Mouse (Mus musculus): ENCODE measurements around the gene Phf5a. TPM values are rescaled to one million over a fixed set of nuclear protein-coding genes. Genes with fewer than 3 reads are reported as not detected.

Phf5a gene
- 10 to 100 TPM; 38.8 to 45.4 TPM for total RNA-seq (2023)

DNA sequence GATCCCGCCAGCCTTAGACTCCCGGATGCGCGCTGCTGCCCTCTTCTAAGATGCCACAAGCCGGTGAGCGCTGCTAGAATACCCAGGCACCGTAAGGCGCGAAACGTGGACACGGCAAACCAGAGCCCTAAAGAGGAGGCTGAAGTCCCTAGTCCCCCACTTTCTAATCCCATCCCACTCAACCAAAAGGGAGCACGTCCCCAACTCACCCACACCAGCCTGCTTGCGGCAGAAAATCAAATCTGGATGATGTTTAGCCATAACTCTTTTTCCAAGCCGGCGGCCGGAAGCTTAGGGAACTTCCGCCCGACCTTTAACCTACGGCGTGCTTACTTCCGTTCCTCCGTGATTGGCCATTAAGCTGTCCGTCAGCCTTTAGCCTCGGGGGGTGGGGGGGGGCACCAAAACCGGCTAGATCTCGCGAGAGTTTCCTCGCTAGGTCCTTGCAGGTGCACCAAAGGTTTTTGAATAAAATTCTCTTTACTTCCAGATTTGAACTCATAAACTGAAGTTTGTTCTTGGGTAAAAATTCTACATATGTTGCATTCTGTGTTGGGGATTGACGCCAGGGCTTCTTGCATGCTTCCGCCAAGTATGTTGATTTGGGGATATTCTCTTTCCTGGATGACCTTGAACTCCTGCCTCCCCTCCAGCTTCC is at the start of gene Phf5a:
Gene Phf5a, minus strand, starts transcription at position 308 of the 658 bp plus-strand sequence.

DNA sequence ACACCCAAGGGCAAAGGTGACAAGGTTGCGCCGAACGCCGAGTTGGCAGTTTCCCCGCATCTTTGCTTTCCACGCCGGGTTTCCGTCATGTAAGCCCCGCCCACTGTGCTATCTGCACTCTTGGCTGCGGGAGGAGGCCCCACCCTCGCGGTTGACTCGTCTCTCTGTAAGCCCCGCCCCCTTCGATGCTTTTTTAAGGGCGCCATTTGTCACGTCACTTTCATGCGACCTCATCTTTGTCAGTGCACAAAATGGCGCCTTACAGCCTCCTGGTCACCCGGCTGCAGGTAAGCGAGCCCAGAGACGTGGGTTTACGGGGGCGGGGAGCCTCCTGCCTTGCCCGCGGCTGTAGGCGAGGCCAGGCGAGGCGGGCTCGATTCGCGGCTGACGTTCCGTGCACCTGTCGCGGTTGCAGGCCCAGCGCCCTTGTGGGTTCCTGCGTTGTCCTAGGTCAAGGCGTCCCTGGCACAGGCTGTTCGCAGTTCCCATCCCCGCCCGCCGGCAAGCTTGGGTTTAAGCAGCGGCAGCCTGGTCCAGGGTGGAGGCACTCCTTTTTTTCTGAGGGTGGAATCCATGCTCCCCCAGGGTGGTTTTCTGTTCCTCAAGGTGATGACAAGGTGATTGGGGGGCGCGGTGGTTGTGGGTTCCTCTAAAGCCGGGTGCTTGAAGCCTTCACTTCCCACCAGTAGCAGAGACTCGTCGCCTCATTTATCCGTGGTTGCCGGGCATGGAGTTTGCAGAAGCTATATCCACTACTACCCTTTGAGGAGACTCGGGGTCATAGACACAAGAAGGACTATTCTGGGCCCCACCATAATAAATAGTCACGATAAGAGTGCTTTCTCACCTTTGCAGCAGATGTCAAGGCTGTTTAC is 788 bp upstream of the Phf5a start, which contains the start of gene Aco2:
Gene Aco2, plus strand, starts transcription at position 48 of the 875 bp plus-strand sequence.

DNA sequence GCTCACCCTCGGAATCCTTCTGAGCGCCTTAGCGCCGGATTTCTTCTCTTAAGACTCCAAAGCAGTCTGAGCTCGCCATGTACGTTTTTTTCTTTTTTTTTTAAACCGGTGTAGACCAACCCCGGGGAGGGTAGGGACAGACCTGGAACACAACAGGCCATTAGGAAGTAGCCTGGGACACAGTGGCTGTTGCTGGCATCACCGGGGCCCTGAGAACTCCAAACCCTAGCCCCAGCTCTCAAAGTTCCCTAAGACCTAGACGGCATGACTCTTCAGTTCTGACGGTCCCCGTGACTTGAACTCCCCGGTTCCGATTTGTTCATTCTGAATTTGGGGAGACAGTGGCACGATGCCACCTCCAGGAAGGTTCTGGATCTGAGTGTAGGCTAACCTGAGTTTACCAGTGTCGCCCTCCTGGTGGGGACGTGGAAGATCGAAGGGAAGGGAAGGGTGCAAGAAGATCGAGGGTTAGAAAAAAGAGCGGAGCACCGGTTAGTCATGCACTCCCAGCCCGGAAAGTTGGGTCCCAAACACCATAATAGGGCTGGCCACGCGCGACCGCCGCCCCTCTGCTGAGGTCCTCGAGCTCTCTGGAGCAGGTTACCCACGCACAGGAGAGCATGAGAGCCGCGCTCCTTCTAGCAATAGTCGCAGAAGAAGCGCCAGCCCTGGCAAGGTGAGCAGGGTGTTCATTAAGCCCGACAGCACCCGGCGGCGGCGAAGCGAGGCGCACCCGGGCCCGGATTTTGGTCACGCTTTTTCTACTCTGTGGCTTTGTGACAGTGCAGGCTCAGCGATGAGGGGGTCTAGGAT is 13.0 kb downstream of the Phf5a start, which contains the start of gene Tob2:
Gene Tob2, minus strand, starts transcription at position 280 of the 813 bp plus-strand sequence.

Other genes starting within 250 kb of the Phf5a start
- gene L3mbtl2, start 208.0 kb downstream of the Phf5a start, total RNA-seq (2023): 10 to 100 TPM; 13.1 to 21.6 TPM
- gene Chadl, start 174.6 kb downstream of the Phf5a start, total RNA-seq (2023): not detected
- gene Zc3h7b, start 126.9 kb downstream of the Phf5a start, total RNA-seq (2023): 1 to 10 TPM; 9.2 to 9.6 TPM
- 10 to 100 TPM; 56.2 TPM for gene Rangap1, start 126.4 kb downstream of the Phf5a start, total RNA-seq (2023)
- 1 to 10 TPM; 5.9 to 8.3 TPM for gene Tef, start 69.5 kb downstream of the Phf5a start, total RNA-seq (2023)
- gene Tob2, start 13.1 kb downstream of the Phf5a start, total RNA-seq (2023): 10 to 100 TPM; 43.9 to 47.3 TPM
- 10 to 100 TPM; 81.9 to 87.8 TPM for gene Aco2, start 398 bp upstream of the Phf5a start, total RNA-seq (2023)
- 1 to 10 TPM; 4.7 to 6.5 TPM for gene Polr3h, start 54.3 kb upstream of the Phf5a start, total RNA-seq (2023)
- not detected for gene Csdc2, start 64.8 kb upstream of the Phf5a start, total RNA-seq (2023)
- gene Pmm1, start 89.0 kb upstream of the Phf5a start, total RNA-seq (2023): 10 to 100 TPM; 32.6 to 33.6 TPM
- gene 1700029P11Rik, start 108.6 kb upstream of the Phf5a start, total RNA-seq (2023): not detected
- 10 to 100 TPM; 20.8 to 29.1 TPM for gene Xrcc6, start 115.9 kb upstream of the Phf5a start, total RNA-seq (2023)
- gene Desi1, start 162.0 kb upstream of the Phf5a start, total RNA-seq (2023): 10 to 100 TPM; 18.6 to 23.8 TPM
- gene Snu13, start 175.7 kb upstream of the Phf5a start, total RNA-seq (2023): 10 to 100 TPM; 44.8 to 47.4 TPM
- not detected for gene 4930407I10Rik, start 187.2 kb upstream of the Phf5a start, total RNA-seq (2023)
- not detected for gene Mei1, start 198.1 kb upstream of the Phf5a start, total RNA-seq (2023)

Data from neutrophil, adult 59 days (primary cell).